Mouse (Mus musculus) left cerebral cortex, postnatal 14 days (tissue): ENCODE data around the gene Manba. TPM values are rescaled to one million over a fixed set of nuclear protein-coding genes. Genes with fewer than 3 reads are reported as not detected.

Experiments used
- DNase-seq, 2 experiments: peaks; one replicate each; pipeline ENCODE4 v3.0.0; 2021 to 2022; ENCODE audit warnings: low spot score in 2 of 2, mixed read lengths in 1 of 2
- intact Hi-C: fragments of 180-260 bp; cut with DNase I; formaldehyde crosslinking; loops from one replicate; pipeline ENCODE4 v1.15.1; 2025
- total RNA-seq, 2 experiments: library from RNA; stranded (reverse); gene quantifications; 2 replicates each; pipeline ENCODE4 v1.2.3; 2021

The Manba gene
- total RNA-seq, 2 experiments from 2014 or later, result 6.8 to 7.9 TPM

- DNase-seq, result no peak
- intact Hi-C loops, result no loop called here
Observed at GRCm38 (mm10) chr3:135604626-135605417, 119.4 kb downstream of the Manba start.

GRCm38 (mm10) chr3:135605474-135605873 is 120.1 kb downstream of the Manba start:
- DNase-seq, result no peak
- intact Hi-C loops, result no loop called here

GRCm38 (mm10) chr3:135606592-135606991 is 121.2 kb downstream of the Manba start:
- intact Hi-C loops, result no loop called here
- no peak for DNase-seq

- no peak for DNase-seq
- intact Hi-C loops, result no loop called here
Observed at GRCm38 (mm10) chr3:135607021-135607420, 121.6 kb downstream of the Manba start.

GRCm38 (mm10) chr3:135607660-135608473 is 122.5 kb downstream of the Manba start:
- intact Hi-C loops, result no loop called here
- no peak for DNase-seq

GRCm38 (mm10) chr3:135610221-135610620 is 124.8 kb downstream of the Manba start:
- DNase-seq, result peak; percentile 78 to 92
- intact Hi-C loops, result no loop called here

- intact Hi-C loops, result no loop called here
- DNase-seq, result no peak
Observed at GRCm38 (mm10) chr3:135614376-135614775, 129.0 kb downstream of the Manba start.

- intact Hi-C loops, result no loop called here
- DNase-seq, result no peak
Observed at GRCm38 (mm10) chr3:135616730-135617129, 131.3 kb downstream of the Manba start.

Other genes starting within 250 kb of the Manba start
- gene Bdh2, start 204.4 kb upstream of the Manba start, total RNA-seq, result 1 to 10 TPM; 1.8 to 2.5 TPM
- gene Slc9b2, start 177.9 kb upstream of the Manba start, total RNA-seq, result 1 to 10 TPM; 2.9 to 3.4 TPM
- under 1 TPM in 1 of 2 experiments, not detected in 1; 0.62 TPM for gene Slc9b1, start 137.6 kb upstream of the Manba start, total RNA-seq
- gene Cisd2, start 61.7 kb upstream of the Manba start, total RNA-seq, result 10 to 100 TPM; 41.2 to 42.9 TPM
- gene Ube2d3, start 47.5 kb upstream of the Manba start, total RNA-seq, result 100 to 1,000 TPM; 239 to 248 TPM
- 10 to 100 TPM; 17.2 to 18.1 TPM for gene Nfkb1, start 205.9 kb downstream of the Manba start, total RNA-seq